Mouse (Mus musculus) kidney, postnatal 14 days (tissue): Measurements from ENCODE around the gene Ugt1a6b.

Source experiments
- DNase-seq: peaks from one replicate; pipeline ENCODE4 v3.0.0; 2022; ENCODE audit warnings: mixed read lengths

The Ugt1a6b gene

DNA sequence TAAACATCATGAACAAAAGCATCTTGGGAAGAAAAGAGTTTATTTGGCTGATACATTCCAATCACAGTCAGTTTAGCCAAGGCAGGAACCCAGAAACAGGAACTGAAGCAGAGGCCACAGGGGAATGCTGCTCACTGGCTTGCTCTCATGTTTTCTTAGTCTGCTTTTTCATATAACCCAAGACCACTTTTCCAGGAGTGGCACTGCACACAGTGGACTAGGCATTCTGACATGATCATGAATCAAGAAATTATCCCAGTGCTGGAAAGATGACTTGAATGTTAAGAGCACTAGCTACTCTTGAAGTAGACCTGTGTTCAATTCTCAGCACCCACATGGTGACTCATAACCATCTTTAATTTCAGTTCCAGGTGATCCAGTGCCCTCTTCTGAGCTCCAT lies 122.7 kb downstream of the Ugt1a6b start:
- DNase-seq: no peak

DNA sequence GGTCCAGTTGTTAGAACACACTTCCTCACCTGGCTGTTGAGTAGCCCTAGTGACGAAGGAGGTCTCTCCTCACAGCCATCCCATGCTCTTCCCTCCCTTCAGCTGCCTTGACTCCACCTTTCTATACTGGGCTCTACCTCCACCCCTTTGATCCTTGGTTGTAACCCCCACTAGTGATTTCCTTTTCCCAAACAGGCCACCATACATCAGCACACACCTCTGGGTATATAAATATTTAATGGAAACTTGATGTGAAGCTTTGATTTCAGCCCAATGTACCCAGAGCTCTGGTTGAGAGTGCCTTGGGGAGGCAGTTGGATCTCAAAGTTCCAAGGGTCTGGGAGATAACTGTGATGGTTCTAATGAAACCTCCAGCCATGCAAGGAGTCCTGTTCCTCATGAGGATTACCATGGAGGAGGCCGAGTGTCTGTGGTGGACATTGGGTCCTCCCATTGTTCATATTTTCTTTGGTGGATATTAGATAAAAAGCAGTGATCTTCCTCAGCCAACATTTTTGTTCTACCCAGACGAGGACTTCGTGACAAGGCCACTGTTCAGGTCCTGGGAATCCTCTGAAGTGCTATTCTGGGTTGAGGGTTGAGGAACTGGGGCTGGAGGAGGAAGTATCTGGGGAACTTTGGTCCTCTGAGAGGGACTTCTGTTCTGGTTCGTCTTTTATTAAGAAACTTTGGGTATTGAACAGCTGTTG lies 123.8 kb downstream of the Ugt1a6b start, which contains the start of gene Mroh2a:
Gene Mroh2a, plus strand, starts transcription at position 317 of the 710 bp plus-strand sequence.
- DNase-seq: peak; percentile 4

DNA sequence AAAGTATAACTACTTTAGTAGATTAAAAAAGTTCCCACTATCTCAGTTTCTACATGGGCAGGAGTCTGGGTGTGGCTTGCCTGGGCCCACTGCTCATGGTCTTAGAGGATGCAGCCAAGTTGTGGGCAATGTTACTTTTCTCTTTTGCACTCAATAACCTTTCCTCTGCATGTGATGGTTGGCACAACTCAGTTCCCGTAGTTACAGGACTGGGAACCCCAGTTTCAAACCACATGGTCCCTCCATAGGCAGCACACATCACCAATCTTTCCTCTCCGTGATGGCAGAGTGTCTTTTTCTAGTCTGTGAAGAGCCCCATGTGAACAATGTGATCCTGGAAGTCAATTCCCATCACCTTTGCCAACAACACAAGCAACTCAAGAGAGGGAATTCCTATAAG lies 124.4 kb downstream of the Ugt1a6b start:
- no peak for DNase-seq

DNA sequence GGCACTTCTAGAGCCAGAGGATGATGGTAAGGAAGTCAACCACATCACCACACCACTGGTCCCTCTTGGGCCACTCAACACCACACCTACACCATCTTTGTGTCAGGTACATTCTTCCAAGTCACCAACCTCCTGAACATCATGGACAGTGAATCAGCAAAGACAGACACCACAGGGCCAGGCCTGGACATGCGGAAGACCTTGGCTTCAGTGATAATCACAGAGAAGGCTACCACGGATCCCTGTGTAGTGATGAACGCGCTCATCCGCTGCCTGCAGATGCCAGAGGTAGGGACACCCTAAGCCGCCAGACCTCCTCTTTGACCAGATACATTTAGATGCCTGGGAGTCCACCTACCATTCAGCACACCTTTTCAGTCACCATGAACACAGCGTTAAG lies 125.1 kb downstream of the Ugt1a6b start:
- DNase-seq: no peak

DNA sequence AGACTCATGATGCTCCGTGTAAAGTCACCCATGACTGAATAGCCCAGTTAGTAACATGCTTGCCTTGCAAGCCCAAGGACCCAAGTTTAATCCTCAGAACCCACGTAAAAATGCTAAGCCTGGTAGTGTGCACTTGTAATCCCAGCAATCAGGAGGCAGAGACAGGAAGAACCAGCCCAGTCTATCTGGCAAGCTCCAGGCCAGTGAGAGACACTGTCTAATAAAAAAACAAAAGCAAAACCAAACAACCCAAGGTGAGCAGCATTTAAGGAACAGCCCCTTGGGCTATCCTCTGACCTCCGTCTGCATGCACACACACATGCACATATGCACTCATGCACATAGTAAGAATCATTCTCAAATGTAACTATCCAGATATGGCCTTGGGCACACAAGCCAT lies 126.5 kb downstream of the Ugt1a6b start:
- no peak for DNase-seq

DNA sequence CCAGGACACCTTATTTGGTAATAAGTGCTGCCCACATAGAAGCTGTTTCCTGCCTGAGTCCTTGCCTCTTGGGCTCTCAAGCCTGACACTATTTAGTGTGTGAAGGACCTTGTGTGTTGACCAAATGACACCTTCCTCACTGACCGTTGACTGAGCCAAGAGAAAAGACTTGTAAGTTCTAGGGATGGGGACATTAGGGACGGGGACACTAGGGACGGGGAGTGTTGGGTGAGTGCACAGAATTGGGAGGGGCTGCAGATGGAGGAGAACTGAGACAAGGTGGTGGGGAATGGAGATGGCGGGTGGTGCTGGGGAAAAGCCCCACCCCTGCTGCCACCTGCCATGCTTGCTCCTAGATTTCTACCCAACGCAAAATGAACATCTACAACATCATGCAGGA lies 126.9 kb downstream of the Ugt1a6b start:
- DNase-seq: no peak

DNA sequence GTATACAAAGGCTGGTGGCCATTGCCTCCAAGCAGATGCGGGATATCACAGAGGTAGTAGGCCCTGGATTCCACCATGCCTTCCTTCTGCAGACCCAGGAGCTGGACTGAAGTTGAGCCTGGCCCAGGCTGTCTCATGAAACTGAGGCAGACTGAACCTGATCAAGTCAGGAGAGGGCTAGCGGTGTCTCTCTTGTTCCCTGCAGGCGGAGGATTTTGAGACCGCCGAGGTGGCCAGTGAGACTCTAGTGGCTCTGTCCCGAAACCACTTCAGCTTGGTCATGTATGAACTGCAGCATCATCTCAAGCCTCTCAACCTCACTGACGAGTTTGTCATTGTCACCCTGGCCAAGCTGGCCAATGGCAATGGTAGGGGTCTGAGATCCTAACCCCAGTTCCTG lies 127.4 kb downstream of the Ugt1a6b start:
- DNase-seq: no peak

DNA sequence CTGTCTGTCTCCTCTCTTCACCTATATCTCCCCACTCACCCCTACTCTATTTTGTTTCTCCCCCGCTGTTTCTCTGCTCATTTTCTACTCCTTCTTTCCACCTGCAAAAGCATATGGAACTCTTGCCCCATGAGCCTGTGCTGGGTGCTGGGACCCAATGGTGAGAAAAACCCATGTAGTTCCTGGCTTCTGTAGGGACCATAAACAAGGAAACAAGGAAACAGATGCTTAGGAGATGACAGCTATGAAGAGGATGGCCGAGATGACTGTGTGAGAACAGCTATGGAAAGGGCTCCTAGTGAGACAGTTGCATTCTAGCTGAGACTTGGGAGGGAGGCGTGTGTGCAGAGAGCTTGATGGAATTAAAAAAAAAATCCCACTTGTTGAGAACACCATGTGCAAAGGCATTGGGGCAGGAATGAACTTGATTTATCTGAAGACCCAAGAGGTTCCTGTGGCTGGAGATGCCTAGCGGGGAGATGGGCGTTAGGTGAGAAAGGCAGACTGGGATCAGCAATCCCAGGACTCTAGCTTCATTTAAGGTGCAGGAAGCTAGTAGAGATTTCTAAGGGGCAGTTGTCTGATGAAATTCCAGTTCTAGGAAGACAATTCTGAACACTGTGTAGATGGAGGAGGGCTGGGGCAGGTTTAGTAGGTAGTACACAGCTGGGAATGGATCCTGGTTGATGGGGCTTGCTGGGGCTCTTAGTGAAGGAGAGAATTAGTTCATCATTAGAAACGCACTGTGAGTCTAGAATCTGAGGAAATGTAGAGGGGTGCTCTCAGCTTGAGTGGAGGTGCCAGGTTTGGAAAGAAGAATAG lies 128.1 kb downstream of the Ugt1a6b start:
- DNase-seq: no peak

DNA sequence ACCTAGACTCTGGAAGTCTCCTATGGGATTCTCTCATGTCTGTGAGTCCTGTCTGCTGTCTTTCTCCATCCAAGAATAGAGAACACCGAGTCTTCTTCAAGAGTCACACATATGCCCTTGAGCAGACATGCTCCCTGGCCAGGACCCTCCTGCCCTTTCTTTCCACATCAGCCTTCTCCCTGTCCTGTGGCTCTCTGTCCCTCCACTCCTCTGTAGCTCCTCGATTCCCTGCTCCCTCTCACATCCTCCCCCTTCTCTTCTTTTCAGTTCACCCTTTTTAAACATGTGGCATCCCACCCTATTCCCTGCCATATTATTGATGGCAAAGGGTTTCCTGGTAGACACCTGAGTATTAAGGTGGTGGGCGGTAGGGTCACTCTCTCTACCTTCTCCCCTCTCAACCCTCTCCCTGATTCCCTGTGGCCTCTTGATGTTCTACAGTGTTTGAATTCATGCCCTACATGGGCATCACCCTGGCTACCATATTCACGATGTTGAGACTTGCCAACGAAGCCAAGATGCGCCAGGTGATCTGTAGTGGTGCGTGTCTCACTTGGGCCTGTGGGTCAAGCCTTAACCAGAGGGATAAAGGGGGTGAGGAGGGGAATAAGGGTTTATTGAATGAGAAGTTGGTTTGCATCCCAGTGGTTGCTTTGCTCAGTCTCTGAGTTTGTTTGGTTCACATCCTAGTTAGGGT lies 128.9 kb downstream of the Ugt1a6b start:
- no peak for DNase-seq

DNA sequence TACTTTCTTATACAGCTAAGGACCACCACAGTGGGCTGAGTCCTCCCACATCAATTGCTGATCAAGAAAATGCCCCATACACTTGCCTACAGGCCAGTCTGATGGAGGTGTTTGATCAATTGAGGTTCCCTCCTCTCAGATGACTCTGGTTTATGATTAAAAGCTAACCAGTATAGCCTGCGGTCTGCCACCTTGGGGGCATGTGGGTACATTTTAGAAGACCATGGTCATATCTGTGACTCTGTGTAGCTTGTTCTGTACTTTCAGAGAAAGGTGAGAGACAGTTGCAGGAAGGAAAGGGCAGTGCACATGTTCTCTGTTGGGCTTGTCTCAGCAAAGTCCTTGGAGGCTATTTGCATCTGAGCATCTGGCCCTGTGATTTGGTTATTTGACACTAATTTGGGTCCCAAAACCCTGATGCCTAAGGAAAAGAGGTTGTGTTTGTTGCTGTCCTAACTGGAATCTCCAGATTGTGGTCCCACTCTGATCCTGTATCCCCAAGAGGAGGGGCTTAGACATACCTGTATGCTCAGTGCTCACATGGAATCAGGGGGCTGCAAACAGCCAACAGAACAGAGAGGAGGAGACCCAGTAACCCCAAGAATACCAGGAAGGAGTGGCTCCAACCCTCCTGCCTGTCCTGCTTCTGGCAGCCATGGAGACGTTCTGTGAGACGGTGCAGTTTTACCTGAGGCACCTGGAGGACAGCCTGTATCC lies 129.8 kb downstream of the Ugt1a6b start:
- no peak for DNase-seq

DNA sequence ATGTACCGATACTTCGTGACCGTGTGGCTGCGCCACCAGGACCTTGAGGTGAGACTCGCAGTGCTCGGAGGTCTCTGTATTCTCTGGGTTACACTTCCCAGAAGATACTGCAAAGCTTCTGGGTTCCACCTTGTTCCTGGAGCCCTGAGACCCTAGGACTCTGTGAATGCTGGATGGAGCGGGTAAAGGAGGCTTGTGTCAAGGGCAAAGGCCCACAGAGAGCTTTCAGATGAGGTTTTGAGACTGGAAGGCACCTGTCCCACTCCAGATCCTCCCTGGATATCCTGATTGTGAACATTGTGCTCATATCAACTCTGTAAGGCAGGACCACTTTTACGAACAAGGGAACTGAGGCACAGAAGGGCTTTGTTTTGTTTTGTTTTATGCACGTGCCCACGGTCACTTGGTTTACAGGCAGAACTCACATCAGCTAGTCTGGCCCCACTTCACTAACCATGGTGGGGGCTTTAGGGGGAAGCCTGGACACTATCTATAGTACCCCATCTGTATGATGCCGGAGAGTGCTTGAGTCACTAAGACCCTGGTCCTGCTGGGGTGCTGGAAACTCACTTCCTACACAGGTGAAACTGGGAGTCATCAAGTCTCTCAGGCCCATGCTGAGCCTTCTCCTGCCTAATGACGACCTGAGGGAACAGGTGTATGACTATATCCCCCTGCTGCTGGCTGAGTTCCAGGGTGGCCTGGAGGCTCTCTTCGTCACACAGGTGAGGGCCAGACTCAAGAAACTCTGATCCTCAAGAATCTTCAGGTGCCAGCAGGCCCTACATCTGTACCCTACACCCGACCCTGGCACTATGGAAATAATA lies 130.6 kb downstream of the Ugt1a6b start:
- DNase-seq: no peak

DNA sequence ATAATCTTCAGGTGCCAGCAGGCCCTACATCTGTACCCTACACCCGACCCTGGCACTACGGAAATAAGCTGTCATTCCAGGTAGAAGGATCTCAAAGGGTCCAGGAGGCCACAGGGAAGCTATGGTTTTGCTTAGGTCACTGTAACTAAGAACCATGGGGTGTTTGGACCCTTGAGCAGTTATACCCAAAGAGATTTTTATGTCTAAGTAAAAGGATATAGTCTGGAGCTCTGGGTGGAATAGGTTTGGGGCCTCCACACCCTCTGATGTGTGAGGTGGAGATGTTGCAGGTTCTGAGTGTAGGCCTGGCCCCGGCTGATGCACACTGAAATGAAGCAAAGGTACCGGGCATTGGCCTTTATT lies 131.2 kb downstream of the Ugt1a6b start:
- no peak for DNase-seq

DNA sequence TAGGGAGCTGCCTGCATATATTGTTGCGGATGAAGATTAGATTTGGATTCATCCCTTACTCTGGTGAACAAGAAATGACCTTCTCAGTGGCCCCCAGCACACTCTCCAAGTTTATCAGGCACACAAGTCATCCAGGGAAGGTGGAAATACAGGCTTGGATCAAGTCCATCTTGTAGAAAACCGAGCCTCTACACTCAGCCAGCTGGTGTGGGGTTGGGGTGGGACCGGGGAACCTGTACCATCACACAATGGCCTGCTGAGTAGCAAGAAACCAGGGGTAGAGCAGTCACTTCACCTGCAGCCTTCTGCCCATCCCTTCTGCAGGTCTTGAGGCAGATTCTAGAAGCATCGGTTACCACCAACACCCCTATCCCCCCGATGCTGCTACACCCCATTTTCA lies 131.6 kb downstream of the Ugt1a6b start:
- DNase-seq: no peak

DNA sequence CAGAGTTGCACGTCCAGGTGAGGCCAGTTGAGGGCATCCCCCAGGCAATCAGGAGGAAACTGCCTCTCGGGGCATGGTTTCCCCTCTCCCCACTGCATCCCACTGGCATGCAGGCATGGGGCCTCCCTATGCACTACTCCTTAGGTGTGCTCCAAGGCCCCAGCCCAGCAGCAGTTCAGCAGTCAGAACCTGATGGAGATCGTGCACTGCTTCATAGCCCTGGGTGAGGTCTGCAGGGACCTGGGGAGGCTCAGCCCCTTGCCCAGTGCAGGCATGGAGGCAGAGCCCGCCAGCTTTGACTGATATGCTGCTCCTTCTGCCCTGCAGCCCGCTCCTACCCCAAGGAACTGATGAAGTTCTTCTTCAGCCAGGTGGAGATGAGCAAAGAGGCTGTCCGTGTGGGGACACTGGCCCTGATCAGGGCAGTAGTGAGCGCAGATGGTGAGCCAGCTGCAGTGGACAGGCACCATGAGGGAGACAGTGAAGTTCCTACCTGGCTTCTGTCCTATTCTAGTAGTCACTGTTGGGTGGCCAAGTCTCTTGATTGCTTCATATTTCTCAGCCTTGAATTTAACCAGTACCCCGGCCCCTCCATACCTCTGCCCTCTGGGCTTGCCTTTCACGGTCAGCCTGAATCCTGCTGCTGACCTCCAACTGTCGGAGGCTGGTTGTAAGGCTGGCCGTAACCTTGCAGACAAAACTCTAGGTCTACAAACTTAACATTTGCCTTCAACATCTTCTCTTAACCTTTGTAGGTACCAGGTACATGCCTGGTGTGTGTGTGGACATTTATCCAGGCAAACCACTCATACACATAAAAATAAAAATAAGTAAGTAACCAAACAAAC lies 132.2 kb downstream of the Ugt1a6b start:
- no peak for DNase-seq

DNA sequence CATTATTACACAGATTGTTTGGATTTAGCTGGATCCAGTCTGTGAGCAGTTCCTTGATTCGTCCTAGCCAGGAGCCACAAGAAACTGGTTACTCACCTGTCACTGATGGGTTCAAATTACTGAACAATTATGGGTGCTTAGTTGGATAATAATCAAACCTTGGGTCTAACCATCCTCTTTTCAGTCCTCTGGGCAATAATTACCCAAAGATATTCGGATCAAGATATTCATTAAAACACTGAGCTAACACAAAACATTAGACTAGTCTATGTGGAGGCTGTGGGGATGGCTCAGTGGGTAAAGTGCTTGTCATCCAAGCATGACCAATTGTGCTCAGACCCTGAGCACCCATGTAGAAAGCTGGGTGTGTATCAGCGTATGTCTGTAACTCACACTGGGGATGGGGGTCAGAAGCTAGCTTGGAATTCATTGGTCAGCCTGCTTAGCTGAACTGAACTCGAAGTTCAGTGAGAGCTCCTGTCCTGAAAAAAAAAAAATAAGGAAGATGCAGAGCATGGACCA lies 132.9 kb downstream of the Ugt1a6b start:
- DNase-seq: no peak

DNA sequence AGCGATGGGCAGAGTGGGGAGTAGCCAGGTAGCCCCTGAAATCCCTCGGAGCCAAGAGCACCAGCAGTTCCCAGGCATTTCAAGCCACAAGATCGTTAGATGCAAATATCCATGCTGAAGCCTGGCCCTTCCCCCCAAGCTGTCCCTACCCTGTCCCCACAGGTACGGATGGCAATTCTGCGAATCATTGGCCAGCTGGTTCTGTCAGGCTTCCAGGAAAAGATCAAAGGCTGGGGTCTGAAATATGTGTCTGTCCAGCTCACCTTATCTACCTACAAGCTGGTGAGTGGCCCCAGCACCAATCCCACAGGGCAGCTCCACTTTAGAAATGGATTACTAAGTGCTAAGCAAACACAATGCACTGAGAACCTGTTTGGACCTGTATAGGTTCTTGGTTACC lies 134.3 kb downstream of the Ugt1a6b start:
- DNase-seq: no peak

DNA sequence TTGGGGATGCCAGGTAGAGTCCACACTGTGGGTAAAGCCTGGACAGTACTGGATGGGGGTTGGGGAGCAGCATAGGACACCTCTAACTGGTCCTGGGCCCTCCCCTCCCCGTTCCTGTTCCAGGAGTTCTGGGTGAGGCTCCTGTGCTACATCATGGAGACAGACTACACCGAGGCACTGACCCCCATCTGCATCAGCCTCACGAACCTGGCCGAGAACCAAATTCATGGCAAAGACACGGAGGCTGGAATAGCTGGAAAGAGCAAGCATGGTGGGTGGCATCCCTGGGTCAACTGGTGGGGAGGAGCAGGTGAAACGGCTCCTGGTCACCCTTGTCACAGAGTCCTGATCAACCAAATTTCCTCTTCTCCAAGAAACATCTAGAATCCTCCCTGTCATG lies 135.7 kb downstream of the Ugt1a6b start:
- DNase-seq: no peak

DNA sequence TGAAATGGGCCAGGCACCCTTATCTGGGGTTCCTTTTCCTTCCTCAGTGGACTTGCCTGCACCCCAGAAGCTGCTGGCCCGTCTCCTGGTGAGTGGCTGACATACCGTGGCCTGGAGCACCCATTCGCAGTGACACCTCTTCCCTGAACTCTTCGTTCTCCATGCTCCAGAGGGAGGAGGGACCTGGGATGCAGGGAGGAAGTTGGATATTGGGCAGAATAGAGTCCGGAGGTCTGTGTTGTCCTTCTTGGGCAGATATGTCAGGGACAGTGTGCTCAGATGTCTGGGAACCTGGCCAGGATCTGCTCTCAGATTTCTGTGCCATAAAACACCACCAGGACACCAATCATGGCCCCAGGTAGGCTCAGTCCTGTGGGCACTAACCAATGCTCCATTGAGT lies 137.0 kb downstream of the Ugt1a6b start:
- no peak for DNase-seq

DNA sequence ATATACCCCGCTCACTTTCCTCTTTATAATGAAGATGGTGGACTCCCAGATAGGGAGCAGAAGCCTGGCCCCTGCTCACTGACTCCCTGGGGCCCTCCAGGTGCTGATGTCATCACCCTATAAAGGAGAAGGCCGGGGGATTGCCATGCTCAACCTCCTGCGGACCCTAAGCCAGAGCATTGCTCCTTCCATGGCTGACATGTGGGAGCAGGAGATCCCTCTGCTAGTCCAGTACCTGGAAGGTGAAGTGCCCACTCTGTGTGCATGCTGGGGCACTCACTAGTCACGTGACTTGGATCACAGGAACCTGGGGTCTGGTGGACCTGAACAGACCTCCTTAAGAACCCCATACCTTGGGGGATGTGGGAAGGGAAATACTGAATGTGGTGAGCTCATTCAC lies 137.5 kb downstream of the Ugt1a6b start:
- no peak for DNase-seq

DNA sequence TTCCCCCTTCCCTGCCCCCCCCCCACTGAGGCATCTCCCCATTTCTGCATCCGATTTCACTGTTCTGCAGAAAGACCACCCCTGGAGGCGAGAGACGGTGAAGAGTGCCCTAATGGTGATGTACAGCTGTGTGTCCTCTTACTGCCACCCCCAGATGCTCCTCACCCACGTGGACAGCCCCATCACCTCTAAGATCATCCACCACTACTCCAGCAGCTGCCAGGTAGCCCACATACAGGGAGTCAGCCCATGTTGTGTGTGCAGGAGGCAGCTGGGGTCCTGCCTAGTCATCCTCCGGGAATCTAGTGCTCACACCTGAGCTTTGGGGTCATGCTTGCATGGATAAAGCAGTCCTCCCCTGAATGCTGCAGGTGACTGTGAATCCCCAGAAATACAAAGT lies 140.8 kb downstream of the Ugt1a6b start:
- DNase-seq: no peak

DNA sequence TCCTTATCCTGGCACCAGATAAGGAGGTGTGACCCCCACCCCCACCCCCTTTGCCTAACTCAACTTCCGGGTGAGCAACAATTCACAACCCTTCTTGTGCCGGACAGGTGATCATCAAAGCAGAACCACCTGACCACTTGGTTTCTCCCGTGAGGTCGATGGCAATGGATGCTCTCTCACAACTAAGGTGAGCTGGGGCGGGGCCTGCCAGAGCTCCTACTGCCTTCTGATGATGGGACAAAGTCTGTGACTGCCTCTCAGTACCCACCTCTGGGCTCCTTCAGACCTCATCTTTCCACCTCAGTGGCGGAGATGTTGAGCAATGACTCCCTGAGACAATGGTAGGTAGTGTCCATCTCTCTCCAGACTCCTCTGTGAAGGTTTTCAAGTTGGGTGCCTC lies 142.8 kb downstream of the Ugt1a6b start:
- DNase-seq: no peak
